Mouse (Mus musculus): ENCODE data around the gene Lrrc74b. TPM values are rescaled to one million over a fixed set of nuclear protein-coding genes. Genes with fewer than 3 reads are reported as not detected.
"Not testable (repeated sequence)": the region's sequence is repeated elsewhere in the genome, so short reads cannot be mapped to it uniquely, and the experiment has no call there.

Lrrc74b gene
- polyA plus RNA-seq, 1 experiment from 2014 or later, result 0.33 TPM

DNA sequence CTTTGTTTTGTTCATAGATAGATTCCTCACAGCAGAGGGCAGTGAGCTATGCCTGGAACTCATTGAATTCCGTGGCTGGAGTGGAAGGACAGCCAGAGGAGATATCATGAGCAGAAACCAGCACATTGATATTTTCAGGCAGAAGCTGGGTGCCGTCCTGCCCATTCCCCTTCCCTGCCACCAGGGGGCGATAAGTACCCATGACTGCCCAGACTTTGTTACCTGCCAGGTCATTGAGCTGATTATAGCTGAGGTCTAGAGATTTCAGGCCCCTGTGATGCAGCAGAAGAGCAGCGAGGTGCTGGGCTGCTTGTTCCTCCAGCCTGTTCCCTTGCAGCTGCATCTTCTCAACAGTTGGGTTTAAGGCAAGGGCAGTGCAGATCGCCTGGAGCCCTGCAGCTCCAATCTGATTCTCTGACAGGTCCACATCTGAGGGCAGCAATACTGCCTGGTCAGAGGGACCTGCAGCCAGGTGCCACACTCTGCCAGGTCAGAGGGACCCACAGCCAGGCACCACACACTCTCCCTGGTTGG, 3.0 kb downstream of the Lrrc74b start:
- no peak overlapping the region for H3K9ac ChIP-seq (ENCODE audit: low read length)
- no peaks in the 10 kb centered on the region for H3K27me3 ChIP-seq (ENCODE audit: control insufficient read depth, insufficient read depth, low read length)
- ATAC-seq (ENCODE audit: low FRiP score, low TSS enrichment) (no peak; the same call in 1 of the 2 replicates), DNase-seq (ENCODE audit: low spot score) (peak; percentile 83)
- no peak overlapping the region for H3K4me3 ChIP-seq (ENCODE audit: low read depth, low read length)
- H3K4me1 ChIP-seq (replicated peaks; ENCODE audit: control insufficient read depth, insufficient read depth), result peaks cover 6% of the 10 kb centered on the region; the same call in 1 of the 2 replicates
- WGBS, result 0% methylated on average over 5 of the region's 5 CpGs
- no peaks in the 10 kb centered on the region for H3K36me3 ChIP-seq (ENCODE audit: control insufficient read depth, insufficient read depth, low read length)
- H3K4me2 ChIP-seq (replicated peaks; ENCODE audit: low read depth), result no peak overlapping the region
- H3K27ac ChIP-seq (replicated peaks), result no peak overlapping the region
- no peak for TF ChIP-seq EP300 (optimal IDR thresholded peaks at IDR 0.05)
- peak; percentile 99 for TF ChIP-seq CTCF (IDR thresholded peaks at IDR 0.05; ENCODE audit: low read depth)
- no peaks in the 10 kb centered on the region for H3K9me3 ChIP-seq (ENCODE audit: control insufficient read depth, low read length)

DNA sequence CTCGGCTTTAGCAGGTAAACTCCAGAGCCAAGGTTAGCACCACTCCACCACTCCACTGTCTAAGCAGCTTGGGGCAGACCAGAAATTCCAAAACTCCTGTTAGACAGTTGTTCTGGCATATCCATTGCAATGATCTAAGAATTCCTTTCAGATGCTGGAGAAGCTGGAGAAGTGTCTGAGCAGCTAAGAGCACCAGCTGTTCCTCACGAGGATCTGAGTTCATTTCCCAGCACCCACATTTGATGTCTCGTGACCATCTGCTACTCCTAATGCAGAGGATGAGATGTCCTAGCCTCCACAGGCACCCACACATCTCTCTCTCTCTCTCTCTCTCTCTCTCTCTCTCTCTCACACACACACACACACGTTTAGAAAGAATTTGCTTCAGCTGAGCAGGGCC, 4.1 kb downstream of the Lrrc74b start:
- Histone ChIP-seq H3K9ac (ENCODE audit: low read length) (no peak overlapping the region), H3K36me3 (ENCODE audit: control insufficient read depth, insufficient read depth, low read length) (no peaks in the 10 kb centered on the region), H3K4me3 (ENCODE audit: low read depth, low read length) (no peak overlapping the region), H3K27ac (replicated peaks) (no peak overlapping the region), H3K9me3 (ENCODE audit: control insufficient read depth, low read length) (no peaks in the 10 kb centered on the region), H3K4me1 (replicated peaks; ENCODE audit: control insufficient read depth, insufficient read depth) (peaks cover 6% of the 10 kb centered on the region; the same call in 1 of the 2 replicates), H3K4me2 (replicated peaks; ENCODE audit: low read depth) (no peak overlapping the region), H3K27me3 (ENCODE audit: control insufficient read depth, insufficient read depth, low read length) (no peaks in the 10 kb centered on the region)
- TF ChIP-seq EP300 (optimal IDR thresholded peaks at IDR 0.05) (no peak), CTCF (IDR thresholded peaks at IDR 0.05; ENCODE audit: low read depth) (no peak)
- WGBS, result 39% methylated on average over 4 of the region's 4 CpGs
- DNase-seq (ENCODE audit: low spot score) (no peak), ATAC-seq (ENCODE audit: low FRiP score, low TSS enrichment) (no peak)

DNA sequence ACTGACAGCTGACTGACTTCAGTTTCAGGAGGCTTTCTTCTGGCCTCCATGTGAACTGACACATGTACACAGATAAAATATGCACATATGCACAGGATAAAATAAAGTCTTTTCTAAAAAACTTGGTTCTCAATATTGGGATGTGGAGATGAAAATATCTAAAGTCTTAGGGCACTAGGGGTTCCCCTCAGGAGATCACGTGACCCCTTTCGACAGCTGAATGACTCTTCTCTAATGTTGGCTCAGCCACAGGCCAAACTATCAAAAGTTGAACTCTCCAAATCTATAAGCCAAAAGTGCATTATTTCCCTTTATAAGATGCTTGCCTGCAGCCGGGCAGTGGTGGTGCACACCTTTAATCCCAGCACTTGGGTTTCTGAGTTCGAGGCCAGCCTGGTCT, 4.9 kb downstream of the Lrrc74b start:
- ATAC-seq (ENCODE audit: low FRiP score, low TSS enrichment) (no peak), DNase-seq (ENCODE audit: low spot score) (no peak)
- Histone ChIP-seq H3K4me1 (replicated peaks; ENCODE audit: control insufficient read depth, insufficient read depth) (peaks cover 3% of the 10 kb centered on the region; the same call in 1 of the 2 replicates), H3K9ac (ENCODE audit: low read length) (no peak overlapping the region), H3K9me3 (ENCODE audit: control insufficient read depth, low read length) (no peaks in the 10 kb centered on the region), H3K4me3 (ENCODE audit: low read depth, low read length) (no peak overlapping the region), H3K27me3 (ENCODE audit: control insufficient read depth, insufficient read depth, low read length) (no peaks in the 10 kb centered on the region), H3K27ac (replicated peaks) (no peak overlapping the region), H3K4me2 (replicated peaks; ENCODE audit: low read depth) (no peak overlapping the region), H3K36me3 (ENCODE audit: control insufficient read depth, insufficient read depth, low read length) (no peaks in the 10 kb centered on the region)
- WGBS, result 89% methylated on average over 4 of the region's 4 CpGs
- TF ChIP-seq CTCF (IDR thresholded peaks at IDR 0.05; ENCODE audit: low read depth), result no peak

DNA sequence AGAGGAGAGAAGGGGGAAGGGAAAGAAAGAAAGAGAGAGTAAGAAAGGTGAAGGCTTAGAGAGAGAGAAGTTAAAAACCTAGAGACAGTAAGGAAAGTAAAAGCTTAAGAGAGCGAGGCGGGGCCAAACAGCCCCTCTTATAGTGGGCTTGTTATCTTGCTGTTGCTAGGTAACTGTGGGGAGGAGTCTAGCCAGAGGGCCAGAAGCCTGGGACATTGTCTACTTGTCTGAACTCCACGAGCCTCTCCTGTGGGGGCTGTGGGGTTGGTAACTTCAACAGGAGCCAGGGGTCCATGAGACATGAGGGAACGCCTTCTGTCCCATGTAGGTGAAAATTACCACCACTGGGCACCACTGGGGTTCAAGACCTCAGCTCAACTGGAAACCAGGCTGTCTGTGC, 6.3 kb downstream of the Lrrc74b start:
- not testable (repeated sequence) for H3K27me3 ChIP-seq (ENCODE audit: control insufficient read depth, insufficient read depth, low read length); H3K4me2 ChIP-seq (replicated peaks; ENCODE audit: low read depth); H3K9ac ChIP-seq (ENCODE audit: low read length); ATAC-seq (ENCODE audit: low FRiP score, low TSS enrichment); H3K27ac ChIP-seq (replicated peaks); H3K36me3 ChIP-seq (ENCODE audit: control insufficient read depth, insufficient read depth, low read length); H3K9me3 ChIP-seq (ENCODE audit: control insufficient read depth, low read length); DNase-seq (ENCODE audit: low spot score); H3K4me3 ChIP-seq (ENCODE audit: low read depth, low read length); H3K4me1 ChIP-seq (replicated peaks; ENCODE audit: control insufficient read depth, insufficient read depth)
- 26% methylated on average over 4 of the region's 4 CpGs for WGBS

DNA sequence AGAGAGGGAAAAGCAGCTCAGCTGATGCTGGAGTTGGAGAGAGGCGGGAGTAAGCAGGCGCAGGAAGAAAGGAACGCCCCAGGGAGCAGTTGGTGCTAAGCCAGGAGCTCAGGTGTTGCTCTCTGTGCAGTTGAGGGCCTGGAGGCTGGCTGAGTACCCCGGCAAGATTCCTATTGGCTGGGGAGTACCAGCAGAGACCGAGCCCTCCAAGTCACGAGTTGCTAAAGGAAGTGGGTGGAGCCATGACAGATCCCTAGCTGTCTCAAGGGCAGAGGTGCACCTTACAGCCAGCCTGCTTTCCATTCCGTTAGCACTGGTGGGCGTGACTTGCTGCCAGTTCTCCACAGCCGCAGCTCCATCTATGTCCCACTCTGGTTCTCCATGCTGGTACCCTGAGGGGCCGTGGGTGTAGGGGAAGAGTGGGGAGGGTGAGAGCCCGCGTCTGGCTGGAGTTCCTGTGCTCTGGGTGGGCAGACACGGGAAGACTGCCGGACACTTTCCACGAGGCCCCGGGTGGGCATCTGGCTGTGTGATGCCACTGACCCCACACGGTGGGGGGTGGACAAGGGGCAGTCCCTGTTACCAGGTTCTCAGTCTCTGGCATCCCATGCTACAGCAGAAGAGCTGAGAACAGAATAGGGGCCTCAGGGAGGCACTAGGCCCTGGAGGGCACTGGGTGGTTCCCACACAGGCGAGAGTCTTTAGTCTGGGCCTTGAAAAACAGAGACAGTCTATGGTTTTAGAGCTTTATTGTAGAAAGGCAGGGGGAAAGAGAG, 6.9 kb downstream of the Lrrc74b start:
- peaks cover 3% of the 10 kb centered on the region; the same call in 1 of the 2 replicates for H3K4me1 ChIP-seq (replicated peaks; ENCODE audit: control insufficient read depth, insufficient read depth)
- no peaks in the 10 kb centered on the region for H3K27me3 ChIP-seq (ENCODE audit: control insufficient read depth, insufficient read depth, low read length)
- WGBS, result 8% methylated on average over 18 of the region's 18 CpGs
- peak overlapping the region; percentile 10; the same call in 1 of the 2 replicates for H3K4me3 ChIP-seq (ENCODE audit: low read depth, low read length)
- DNase-seq (ENCODE audit: low spot score), result peak; percentile 89
- H3K4me2 ChIP-seq (replicated peaks; ENCODE audit: low read depth), result peak overlapping the region; percentile 38
- H3K36me3 ChIP-seq (ENCODE audit: control insufficient read depth, insufficient read depth, low read length), result no peaks in the 10 kb centered on the region
- ATAC-seq (ENCODE audit: low FRiP score, low TSS enrichment), result peak; percentile 95
- TF ChIP-seq EP300 (optimal IDR thresholded peaks at IDR 0.05) (no peak), CTCF (IDR thresholded peaks at IDR 0.05; ENCODE audit: low read depth) (no peak)
- no peak overlapping the region for H3K27ac ChIP-seq (replicated peaks)
- H3K9ac ChIP-seq (ENCODE audit: low read length), result no peak overlapping the region
- H3K9me3 ChIP-seq (ENCODE audit: control insufficient read depth, low read length), result no peaks in the 10 kb centered on the region

DNA sequence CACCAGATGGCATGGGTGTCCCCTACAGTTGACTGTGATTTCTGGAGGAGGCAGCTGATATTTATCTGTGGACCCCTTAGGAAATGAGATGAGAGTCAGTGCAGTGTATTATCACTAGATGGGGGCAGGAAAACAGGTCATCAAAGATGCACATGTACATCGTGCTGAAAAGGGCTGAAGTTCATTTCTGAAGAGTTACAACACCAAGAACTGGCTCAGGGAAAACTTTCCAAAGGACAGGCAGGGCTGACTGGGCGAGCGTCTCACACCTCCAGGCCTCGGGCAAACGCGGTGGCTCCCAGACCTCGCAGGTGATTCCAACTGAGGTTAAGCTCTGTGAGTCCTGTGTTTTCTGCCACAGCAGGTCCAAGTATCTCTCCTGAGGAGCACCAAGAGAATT, 8.2 kb downstream of the Lrrc74b start:
- no peak overlapping the region for H3K4me3 ChIP-seq (ENCODE audit: low read depth, low read length)
- no peaks in the 10 kb centered on the region for H3K27me3 ChIP-seq (ENCODE audit: control insufficient read depth, insufficient read depth, low read length)
- no peaks in the 10 kb centered on the region for H3K9me3 ChIP-seq (ENCODE audit: control insufficient read depth, low read length)
- H3K4me1 ChIP-seq (replicated peaks; ENCODE audit: control insufficient read depth, insufficient read depth), result 0 out of 2 replicates have a peak, but pooled peaks cover 3% of the 10 kb centered on the region
- H3K27ac ChIP-seq (replicated peaks), result no peak overlapping the region
- WGBS, result 74% methylated on average over 7 of the region's 7 CpGs
- no peak for ATAC-seq (ENCODE audit: low FRiP score, low TSS enrichment)
- no peaks in the 10 kb centered on the region for H3K36me3 ChIP-seq (ENCODE audit: control insufficient read depth, insufficient read depth, low read length)
- H3K9ac ChIP-seq (ENCODE audit: low read length), result no peak overlapping the region
- no peak overlapping the region for H3K4me2 ChIP-seq (replicated peaks; ENCODE audit: low read depth)
- no peak for DNase-seq (ENCODE audit: low spot score)
- TF ChIP-seq CTCF (IDR thresholded peaks at IDR 0.05; ENCODE audit: low read depth) (no peak), EP300 (optimal IDR thresholded peaks at IDR 0.05) (no peak)
